Mouse (Mus musculus) mouse trophoblast stem cell (cell line): Measurements from ENCODE around the gene Lyrm7.
"Not testable (repeated sequence)": the region's sequence is repeated elsewhere in the genome, so short reads cannot be mapped to it uniquely, and the experiment has no call there.

Experiments used
- in situ Hi-C, 2 experiments: fragments of 300-500 bp; cut with MseI, MboI; formaldehyde crosslinking; loops; 2 replicates in 1 of 2; 3 replicates in 1 of 2; pipeline ENCODE4 v1.15.1; 2025

The Lyrm7 gene

DNA sequence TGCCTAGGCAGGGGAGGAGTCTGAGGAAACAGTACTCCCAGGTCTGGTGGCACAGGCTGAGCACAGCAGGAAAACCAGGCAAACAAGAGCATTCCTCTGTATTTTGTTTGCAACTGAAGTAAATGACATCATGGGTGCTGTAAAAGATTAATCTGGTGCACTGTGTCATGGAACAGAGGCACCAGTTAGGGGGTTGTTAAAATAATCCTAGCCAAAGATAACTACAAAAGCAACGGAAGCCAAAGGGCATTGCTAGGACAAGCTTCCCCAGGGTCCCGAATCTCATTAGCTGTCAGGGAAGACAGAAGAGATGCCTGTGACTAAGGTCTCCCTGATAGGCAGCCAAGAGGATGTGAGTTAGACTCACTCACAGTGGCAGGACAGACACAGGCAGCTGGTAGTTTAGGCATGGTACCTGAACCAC, 20.3 kb upstream of the Lyrm7 start:
- in situ Hi-C loops, result loop anchor here (5.0 kb wide), 1 partner anchor 41 kb away; no protein-coding TSS in a partner anchor

DNA sequence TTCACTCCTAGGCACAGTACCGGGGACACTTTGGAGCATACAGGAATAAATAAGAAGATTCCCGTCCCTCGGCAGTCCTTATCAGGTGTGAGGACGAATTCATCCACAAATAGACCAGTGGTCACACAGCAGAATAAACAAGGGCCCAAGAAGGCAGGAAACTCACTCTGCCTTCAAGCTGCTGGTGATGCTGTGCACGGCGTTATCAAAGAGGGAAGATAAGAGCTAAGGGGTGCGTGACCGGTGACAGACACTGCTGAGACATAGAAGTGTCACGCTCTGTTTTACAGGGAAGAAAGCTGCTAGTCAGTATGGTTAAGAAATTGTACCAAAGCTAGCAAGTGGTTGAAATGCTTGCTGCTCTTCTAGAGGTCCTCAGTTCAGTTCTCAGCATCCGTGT, 19.2 kb upstream of the Lyrm7 start:
- in situ Hi-C loops, result loop anchor here (5.0 kb wide), 3 partner anchors 42 to 107 kb away; no protein-coding TSS in a partner anchor

DNA sequence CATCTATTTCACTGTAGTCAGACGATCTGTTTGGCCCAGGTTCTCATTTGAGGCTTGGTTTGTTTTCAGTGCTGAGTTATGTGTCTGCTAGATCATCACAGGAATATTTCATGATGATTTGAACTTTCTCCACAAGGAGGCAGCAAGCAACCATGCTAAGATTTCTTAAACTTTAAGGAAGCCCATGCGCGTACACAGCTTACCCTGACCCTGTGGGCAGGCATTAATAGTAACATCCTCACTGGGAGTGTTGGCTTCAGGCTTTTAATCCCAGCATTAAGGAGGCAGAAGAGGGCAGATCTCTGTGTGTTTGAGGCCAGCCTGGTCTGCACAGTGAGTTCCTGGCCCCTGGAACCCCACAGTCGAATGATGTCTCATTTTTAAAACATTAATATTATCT, 18.7 kb upstream of the Lyrm7 start:
- in situ Hi-C loops, result loop anchor here (5.0 kb wide), 2 partner anchors 103 to 108 kb away; no protein-coding TSS in a partner anchor

DNA sequence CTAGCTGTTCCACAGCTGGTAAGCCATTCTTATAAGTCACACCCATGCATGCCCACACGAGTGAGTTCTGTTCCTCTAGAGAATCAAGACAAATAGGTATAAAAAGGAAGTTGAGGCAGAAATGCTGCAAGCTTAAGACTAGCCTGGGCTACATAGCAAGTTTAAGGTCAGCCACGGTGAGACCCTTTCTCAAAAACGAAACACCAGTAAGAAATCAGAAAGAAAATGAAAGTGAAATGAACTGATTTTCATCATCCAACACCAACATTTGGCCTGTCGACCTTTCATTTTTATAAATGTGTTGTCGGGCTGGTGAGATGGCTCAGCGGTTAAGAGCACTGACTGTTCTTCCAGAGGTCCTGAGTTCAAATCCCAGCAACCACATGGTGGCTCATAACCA, 18.2 kb upstream of the Lyrm7 start:
- in situ Hi-C loops, result loop anchor here (5.0 kb wide), 2 partner anchors 103 to 108 kb away; no protein-coding TSS in a partner anchor

DNA sequence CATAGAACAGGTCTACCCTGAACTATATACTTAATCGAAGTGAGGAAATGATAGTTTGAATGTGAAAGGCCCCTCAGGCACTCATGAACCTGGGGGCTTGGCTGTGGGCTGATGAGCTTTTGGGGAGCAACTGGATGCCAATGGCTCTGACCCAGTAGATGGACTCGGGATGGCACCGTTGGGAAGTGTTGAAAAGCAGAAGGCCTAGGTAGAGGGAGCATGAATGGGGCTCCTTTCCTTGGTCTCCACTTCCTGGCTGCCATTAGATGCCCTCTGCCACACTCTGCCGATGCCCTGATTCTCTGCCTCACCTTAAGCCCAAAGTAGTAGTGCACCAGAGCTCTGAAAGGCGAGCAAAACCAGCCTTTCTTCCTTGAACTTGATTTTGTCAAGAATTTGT, 15.3 kb upstream of the Lyrm7 start:
- in situ Hi-C loops, result loop anchor here (5.0 kb wide), 2 partner anchors 106 to 111 kb away; no protein-coding TSS in a partner anchor

DNA sequence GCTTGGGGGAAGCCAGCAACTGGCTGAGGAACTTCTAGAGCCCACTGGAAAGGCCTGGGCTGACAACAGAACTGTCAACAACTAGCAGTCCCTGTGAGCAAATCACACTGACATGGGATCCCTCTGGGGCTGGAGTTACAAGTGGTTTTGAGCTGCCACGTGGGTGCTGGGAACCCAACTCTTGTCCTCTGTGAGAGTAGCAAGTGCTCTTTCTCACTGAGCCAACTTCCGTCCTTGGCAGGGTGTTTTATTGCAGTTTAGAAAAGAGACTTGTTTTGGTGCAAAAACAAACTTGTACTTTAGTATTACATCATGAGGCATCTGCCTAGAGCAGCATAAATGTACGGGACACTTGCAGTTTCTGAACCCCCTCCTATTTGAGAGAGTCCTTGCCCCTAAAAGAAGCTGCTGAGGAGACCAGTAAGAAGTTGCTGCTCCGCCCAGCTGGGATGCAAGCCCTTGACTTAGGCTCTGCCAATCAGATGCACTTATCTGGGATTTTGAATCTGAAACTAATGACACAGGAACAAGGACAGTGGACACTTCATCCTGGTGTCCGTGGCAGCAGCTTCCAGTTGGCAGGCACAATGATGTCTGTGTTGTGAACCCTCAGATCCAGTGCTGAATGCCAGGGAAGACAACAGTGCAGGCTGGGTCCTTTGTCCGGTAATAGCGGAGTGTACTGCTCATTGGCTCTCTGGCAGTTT, 11.3 kb upstream of the Lyrm7 start:
- in situ Hi-C loops, result no loop called here

DNA sequence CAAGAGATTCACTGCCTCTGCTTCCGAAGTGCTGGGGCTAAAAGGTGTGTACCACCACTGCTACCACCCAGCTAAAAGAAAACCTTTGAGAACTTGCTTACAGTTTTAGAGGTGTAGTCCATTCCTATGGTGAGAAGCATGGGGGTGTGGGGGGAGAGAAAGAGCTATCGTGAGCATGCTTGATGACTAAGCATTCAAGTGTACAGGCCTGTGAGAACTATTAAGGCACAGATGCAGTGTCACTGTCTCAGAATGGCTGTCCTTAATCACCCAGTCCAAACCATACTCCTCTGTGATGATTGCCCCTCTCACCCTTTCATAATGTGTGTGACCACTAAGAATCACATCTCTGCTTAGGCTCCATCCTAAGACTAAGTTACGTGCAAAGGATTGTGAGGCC, 8.6 kb upstream of the Lyrm7 start:
- in situ Hi-C loops, result no loop called here

DNA sequence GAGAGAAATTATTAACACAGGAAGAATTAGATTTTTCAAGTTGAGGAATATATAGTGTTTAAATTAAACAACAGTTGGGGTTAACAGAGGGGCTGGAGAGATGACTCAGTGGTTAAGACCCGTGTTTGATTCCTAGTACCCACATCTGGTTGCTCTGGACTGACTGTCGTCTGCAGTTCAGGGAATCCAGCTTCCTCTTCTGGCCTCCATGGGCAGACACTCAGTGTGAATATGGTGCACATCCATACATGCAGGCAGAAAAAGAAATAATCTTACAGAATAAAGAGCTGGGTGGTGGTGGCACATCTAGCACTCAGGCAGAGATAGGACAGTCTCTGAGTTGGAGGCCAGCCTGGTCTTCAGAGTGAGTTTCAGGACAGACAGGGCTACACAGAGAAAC, 7.7 kb upstream of the Lyrm7 start:
- in situ Hi-C loops, result no loop called here

DNA sequence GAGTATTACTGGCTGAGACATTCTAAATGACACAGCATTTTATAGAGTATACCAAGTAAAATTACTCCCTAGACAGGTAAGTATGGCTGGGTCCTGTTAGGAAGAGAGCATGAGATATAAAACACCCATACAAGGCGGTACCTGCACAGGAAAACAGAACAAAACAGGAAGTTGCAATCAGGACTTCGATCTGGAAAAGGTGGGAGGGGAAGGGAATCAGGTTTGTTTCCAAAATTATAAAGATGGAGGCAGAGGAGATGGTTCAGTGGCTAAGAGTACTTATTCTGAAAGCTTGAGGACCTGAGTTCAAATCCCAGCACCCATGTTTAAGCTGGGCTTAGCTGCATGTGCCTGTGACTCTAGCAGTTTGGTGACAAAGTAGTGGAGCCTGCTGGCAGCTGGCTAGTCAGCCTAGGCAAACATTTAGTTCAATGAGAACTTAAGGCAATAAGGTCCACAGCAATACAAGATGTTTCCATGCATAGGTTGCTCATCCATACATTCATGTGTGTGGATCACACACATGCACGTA, 7.3 kb upstream of the Lyrm7 start:
- in situ Hi-C loops, result no loop called here

DNA sequence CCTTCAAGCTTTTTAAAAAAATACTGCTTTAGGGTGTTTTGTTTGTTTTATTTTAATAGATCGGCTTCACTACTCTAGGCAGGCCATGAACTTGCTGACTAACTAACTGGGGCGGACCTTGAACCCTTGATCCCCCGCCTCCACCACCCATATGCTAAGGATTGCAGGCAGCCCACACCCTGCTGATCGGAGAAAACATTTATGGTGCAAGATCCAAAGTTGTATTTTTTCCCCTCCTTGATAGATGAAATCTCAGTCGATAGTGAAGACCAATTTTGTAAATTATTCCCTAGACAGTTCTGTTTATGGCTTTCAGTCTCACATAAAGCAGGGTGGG, 6.3 kb upstream of the Lyrm7 start:
- in situ Hi-C loops, result no loop called here

DNA sequence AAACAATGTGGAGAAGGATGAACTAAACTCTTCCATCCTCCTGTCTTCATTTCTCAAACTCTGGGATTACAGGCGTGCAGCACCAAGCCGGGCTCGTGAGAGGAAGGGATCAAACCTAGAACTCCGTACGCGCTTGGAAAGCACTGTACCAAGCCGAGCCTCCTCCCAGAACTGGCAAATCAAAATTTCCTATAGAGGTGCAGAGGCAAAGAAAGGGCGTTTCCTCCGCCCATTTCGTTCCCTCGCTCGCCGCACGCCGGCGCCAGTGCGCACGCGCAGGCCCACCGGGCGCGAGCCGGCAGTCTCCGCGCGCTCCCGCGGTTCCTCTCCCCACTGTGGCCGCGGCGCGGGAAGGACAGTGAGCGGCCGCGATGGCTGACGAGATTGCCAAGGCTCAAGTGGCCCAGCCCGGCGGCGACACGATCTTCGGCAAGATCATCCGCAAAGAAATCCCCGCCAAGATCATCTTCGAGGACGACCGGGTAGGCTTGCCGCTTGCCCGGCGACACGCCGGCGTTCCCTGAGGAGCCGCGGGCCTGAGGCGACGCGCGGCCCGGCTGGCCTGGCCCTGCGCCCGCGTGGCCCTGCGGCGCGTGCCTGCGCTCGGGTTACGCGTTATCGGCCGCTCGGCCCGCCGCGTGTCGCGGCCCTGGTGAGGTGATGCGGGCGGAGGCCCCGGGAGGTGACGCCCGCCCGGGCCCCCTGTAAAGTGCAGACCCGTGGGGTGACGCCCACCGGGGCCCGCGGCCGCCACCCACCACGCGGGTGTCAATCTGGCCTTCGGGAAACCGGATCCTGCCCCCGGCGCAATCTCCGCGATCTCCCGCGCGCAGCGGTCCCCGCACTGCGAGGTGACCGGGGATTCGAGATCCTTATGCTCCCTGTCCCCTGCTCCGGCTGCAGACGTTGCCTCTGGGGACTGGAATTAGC, 5.7 kb upstream of the Lyrm7 start, which contains the start of gene Hint1:
Hint1 (plus strand) TSS at position 265 of the 930 bp plus-strand sequence.
- in situ Hi-C loops, result no loop called here

DNA sequence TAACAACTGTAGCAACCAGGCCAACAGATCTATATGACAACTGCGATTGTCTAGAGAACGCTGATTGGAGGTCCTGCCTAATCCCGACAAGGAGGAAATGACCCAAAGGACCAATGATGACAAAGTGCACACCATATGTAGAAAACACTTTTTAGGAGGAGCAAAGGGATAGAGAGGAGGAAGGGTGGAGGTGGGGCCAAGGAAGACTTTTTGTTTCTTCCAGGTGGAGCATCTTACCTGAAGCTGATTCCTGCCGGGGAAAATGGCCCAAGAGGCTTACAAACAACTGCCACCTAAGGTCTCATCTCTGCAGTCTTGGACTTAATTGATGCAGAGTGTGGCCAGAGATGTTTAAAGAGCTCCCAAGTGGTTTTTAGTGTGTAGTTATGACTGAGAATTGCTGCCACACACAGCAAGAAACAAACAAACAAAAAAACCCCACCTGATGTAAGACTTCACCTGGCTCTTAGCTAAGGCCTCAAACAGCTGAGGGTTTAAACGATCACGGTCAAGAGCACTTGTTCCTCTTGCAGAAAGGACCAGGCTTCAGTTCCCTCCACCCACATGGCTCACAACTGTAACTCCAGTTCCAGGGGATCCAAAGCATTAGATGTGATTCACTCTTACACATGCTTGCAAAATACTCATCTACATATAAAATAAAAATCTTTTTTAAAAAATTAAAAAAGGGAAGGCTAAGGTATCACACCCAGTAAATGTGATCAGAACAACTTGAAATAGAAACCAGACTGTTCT, 4.8 kb upstream of the Lyrm7 start:
- in situ Hi-C loops, result no loop called here

DNA sequence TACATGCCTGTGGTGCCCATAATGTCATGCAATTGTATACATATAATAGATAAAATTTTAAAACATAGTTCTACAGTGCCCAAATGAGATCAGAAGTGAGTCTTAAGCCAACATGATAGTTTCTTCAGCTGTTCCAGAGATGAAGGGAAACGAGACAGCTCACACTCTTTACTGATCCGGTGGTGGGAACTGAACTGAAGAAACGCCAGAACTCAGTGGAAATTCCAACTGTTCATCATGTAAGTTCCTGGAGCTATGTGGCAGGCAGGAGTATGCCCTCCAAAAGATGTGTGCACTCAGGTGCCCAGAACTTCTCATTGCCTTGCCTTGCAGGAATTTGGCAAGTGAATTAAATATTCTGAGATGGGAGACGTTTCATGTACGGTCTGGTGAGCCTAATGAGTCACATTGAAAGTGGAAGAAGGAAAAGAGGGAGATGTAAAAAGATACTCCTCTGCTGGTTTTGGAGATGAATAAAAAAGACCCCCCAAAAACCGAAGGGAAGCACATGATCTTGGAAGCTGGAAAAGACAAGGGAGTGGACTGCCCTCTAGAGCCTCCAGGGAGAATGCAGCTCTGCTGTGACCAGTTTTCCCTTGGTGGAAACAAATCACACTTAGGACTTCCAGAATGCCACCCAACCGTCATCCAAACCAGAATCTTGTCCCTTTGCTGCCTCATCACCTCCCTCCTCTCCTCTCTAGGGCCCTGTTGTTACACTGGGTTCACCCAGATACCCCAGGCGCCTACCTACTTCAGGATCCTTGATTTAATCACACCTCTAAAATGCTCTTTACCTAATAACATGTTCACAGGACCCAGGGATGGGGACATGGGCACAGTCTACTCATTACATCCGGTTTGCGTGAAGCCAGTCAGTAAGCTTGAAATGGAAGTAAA, 2.2 kb upstream of the Lyrm7 start:
- in situ Hi-C loops, result loop anchor here (5.0 kb wide), 2 partner anchors 76 to 156 kb away; partner anchors contain the start of gene Cdc42se2 (in 1 of the 2)

DNA sequence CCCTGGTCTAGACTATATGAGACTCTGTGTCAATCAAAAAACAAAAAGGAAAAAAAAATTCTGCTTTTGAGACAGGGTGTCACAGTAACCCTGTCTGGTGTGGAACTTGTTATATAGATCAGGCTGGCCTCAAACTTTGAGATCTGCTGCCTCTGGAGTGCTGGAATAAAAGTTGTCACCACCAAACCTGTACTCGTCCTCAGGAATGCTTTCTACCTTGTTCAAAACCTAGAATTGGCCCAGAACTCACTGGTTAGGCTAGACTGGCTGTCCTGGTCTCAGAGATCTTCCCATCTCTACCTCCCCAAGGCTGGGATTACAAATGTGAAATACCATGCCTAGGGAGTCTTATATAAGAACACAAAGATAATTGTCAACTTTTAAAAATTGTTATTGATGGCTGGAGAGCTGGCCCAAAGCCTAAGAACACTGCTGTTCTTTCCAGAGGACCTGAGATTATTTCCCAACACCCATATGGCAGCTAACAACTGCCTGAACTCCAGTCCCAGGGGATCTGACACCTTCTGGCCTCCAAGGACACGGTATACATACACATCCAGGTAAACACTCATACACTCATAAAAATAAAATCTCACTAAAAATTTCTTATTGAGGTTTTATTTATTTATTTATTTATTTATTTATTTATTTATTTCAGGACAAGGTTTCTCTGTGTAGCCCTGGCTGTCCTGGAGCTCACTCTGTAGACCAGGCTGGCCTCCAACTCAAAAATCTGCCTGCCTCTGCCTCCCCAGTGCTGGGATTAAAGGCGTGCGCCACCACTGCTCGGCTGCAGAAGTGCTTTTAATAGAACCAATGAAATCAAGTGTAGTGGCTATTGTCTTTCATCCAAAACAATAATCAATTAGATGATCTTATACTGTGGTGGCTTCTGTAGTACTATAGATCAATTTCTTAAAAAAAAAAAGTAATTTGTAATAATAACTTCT, 1.0 kb upstream of the Lyrm7 start:
- in situ Hi-C loops, result loop anchor here (5.0 kb wide), 2 partner anchors 74 to 154 kb away; partner anchors contain the start of gene Cdc42se2 (in 1 of the 2)

DNA sequence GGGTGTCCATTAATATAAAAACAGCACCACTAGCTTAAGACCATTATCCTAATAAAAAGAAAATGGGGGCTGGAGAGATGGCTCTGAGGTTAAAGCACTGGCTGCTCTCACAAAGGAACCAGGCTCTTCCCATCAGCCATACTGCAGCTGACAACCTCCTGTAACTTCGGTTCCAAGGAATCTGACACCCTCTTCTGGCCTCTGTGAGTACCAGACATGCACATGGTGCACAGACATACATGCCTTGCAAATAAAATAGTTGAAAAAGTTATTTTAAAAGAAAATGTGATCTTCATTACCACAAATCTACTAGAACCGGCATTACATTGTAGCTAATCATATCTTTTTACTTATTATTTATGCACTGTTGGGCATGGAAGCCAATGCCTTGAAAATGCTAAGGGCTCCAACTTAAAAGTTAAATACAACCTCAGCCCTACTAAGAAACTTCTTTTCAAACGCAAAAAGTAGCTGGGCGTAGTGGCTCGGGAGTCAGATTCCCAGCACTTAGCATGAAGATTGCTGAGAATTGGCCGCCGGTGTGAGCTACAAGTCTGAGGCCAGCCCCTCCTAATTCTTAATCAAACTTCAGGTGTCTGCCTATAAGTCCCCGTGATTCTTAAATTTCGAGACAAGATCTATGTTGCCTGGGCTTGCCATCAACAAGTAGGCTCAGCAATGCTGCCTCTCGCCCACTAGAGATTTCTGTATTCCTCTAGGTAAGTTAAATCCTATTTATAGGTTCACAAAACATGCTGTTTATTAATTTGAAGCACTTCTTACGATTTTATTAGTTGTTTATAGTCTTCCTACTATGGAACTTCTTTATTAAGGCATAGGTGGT, 1.2 kb downstream of the Lyrm7 start:
- in situ Hi-C loops, result loop anchor here (5.0 kb wide), 2 partner anchors 72 to 152 kb away; partner anchors contain the start of gene Cdc42se2 (in 1 of the 2)

DNA sequence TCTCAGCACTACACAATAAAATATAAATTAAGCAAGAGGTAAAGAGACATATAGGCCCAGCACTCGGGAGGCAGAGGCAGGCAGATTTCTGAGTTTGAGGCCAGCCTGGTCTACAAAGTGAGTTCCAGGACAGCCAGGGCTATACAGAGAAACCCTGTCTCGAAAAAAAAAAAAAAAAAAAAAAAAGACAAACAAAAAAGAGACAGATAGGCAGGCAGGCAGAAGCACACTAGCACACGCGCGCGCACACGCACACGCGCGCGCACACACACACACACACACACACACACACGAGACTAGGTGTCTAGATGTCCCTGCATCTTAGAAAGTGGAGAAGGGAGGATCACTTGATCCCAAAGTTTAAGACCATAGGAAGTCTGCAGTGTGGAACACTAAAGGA, 1.8 kb downstream of the Lyrm7 start:
- in situ Hi-C loops, result not testable (repeated sequence)

DNA sequence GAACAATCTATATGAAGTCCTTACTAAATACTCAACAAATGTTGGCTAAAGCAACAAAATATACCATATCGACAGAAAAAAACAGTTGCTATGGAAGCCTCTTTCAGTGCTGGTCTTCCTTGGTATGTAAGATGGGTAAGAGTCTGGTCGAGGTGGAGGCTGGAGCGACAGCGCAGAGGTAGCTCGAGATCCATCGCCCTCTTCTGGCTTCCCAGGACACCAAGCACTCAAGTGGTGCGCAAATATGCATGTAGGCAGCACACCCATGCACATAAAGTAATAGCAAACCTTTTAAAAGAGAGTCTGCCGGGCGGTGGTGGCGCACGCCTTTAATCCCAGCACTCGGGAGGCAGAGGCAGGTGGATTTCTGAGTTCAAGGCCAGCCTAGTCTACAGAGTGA, 9.1 kb downstream of the Lyrm7 start:
- in situ Hi-C loops, result no loop called here
